Mouse (Mus musculus): ENCODE results near the gene Acp7.

Gene Acp7

DNA sequence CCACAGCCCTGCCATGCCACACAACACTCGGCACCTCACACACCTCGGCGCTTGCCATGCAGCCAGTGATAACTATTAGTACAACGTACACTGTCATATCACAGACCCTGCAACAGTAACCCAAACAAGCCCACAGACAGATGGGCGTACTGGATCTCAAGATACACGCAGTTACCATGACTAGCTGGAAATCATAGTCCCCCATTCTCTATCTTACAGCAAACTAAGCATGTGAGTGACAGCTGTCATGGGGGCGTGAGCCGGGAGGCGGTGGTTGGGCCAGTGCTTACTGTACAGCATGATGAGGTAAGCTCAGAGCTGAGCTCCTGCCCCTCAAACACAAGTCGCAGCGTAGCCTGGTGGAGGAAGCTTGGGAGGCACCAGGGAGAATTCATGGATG is 55.5 kb downstream of the Acp7 start:
- DNase-seq: no peak

DNA sequence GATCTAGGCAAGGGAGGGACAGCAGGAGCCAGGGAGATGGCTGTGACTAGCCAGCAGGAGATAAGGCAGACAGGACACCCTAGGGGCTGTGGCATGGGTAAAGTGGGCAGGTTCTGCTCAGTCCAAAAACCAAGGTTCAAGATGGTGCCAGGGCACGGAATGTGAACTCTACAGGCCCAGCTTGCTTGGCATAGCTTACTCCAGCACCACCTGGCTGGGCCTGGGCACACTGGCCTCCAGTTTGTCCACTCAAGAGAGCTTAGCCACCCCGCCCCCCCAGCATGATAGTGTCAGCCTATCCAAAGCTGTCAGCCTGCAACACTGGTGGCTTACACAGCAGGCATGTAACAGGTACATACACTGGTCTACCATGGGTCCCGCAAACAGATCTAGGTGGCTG is 57.9 kb downstream of the Acp7 start:
- DNase-seq: no peak

DNA sequence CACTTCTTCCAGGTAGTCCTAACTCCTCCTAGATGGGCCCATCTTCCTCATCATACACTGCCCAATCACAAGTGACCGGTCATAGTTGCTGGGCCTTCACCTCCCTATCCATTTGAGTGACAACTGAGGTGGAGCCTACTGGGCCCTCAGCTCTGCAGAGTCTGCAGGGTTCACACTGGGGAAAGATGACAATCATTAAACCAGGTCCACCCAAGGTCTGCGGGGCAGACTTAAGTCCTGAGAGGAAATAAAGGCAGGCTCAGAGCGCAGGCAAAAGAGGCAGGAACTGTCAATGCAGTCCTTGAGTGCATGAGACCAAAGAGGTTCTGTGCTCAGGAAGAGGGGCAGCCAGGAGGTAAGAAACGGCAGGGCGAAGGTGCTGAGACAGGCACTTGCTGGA is 58.4 kb downstream of the Acp7 start:
- no peak for DNase-seq

DNA sequence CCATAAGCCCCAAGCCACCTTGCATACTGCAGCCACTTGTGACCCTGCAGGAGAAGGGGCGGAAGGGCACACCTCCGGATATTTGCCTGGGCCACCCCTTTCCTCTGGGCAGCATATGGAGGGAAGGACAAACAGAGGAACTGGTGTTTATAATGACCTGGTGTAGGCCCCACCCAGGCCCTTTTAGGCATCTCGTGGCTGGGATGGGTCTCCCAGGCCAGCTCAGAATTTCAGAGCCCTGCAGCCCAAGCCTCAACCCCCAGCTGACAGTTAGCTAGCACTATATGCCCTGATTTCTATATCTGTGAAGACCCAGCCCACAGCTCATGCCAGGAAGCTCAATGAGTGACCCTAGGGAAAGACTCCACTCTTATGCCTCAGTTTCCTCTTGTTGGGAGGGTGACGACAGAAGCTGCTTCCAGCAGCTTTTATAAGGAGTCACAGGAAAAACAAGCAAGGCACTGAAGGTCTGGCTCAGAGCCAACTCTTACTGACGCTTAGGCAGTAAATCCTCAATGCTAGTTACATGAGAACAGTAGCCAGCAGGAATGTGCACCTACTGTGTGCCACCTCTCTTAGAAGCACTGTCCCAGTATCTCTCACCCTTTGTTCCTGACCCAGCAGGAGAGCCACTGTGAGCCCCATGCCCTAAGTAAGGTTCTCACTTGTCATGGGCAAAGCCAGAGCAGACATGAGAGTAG is 60.0 kb downstream of the Acp7 start:
- DNase-seq: peak; percentile 70 to 81

DNA sequence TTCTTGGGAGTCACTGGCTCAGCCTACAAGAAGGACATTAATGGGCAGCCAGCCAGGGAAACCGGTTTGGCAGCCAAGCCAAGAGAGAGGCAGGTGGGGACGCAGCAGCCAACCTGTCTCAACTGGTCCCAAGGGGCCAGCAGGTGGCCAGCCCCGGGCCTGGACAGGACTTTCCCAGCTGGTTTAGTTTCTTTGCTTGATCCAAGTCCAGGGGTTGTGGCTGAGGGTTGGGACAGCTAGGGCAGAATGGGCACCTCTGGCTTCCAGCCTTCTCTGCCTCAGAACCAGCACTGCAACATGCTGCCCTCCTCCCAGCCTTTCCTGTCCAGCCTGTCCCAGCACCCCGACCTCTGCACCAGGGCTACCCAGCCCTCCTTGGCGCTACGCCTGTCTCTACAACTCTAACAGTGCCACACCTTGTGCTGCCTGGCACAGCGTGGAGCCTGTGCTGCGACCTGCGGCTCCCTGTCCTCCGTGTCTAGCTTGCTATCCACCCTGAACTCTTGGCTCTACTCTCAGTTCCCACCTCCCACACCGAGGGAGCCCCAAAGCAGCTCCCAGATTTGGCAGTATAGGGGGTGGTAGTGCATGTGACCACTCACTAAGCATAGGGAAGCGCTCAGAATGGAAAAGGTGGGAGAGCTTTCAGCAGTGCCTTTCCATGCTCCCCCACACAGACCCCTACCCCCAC is 60.7 kb downstream of the Acp7 start:
- DNase-seq: peak; percentile 95 to 97

DNA sequence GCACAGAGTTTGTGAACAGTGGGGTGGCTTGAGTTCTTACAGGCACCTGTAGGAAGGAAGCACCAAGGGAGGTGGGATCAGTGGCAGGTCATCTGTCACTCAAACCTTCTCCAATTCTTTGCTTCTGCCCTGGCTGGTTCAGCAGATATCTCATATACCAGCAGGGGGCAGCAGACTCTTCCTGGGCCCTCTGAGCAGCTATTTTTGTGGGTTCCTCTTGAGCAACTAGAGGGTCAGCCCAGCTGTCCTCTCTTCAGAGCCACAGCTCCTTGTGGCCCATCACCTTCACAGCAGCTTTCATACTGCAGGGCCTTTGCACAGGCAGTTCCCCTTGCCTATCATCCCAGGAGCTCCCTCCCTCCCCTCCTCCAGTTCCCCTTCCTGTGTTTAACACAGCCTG is 62.9 kb downstream of the Acp7 start:
- peak; percentile 65 to 76 for DNase-seq

- DNase-seq: no peak
Measured at GRCm38 (mm10) chr7:28567539-28567938, 63.6 kb downstream of the Acp7 start.

DNA sequence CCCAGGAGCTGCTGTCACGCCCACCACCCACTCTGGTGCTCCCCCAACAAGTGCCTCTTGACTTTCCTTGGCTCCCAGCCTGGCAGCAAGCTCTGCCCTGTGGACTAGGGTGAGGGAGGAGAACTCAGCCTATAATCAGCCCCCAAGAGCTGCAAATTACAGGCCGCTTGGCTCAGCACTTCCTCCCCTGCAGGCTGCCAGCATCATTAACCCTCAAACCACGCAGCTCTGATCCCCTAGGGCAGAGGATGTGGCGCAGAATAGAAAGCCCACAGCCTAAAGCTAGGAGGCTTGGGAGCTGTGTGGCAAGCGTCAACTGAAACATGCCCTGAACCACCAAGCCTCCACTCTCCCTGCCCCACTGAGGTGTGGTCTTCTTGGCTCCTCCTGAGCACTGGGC is 65.7 kb downstream of the Acp7 start:
- no peak for DNase-seq

GRCm38 (mm10) chr7:28562951-28563350 is 68.2 kb downstream of the Acp7 start:
- no peak for DNase-seq

DNA sequence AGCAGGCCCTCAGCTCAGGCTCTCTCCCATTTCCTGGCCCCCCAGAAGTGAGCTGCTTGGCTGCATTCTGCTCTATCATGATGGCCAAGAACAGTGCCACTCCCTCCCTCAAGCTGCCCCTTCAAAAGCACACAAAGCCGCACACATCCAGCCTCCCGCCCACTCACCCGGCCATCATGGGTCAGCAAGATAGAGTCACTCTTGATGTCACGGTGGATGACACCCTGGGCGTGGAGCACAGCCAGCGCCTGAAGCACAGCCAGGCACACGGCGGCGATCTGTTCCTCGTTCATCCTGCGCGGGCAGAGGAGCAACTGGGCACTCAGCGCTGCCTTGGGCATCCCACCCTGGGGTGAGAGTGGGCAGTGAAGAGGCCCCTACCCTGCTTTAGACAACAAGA is 68.8 kb downstream of the Acp7 start:
- no peak for DNase-seq

DNA sequence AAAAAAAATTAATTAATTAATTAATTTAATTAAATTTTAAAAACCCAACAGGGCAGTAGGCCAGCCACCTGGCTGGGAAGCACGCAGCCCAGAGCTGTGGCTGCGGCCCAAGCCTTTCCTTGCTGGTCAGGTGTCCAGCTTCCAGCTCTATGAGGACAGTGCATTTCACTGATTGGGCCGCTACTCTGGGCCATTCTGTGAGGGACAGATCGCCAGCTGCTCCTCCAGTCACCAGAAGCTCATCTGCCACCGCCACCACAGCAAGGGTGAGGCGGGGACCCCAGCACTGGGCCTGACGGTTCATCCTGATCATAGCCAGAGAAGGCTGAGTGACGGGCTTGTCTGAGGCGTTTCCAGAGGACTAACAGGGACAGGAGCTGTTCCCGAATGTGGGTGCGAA is 69.2 kb downstream of the Acp7 start:
- DNase-seq: no peak

DNA sequence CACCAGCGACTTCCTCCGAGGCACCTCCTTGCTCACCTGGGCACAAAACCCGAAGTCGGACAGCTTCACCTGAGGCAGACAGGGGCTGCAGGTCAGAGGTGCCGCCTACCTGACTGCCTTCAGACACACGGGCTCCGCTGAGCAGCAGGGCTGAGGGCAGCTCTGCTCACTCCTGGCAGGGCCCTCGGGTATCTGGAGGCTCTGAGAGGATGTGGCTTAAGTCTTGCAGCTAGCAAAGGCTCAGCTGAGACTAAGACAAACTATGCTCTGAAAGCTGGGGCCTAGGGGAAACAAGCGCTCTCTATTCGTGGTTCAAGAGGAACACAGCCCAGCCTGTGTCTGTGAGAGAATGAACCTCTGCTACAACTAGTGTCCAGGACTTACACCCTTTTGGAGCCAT is 70.3 kb downstream of the Acp7 start:
- DNase-seq: no peak

- DNase-seq: peak; percentile 71 to 78
Measured at GRCm38 (mm10) chr7:28558486-28558885, 72.6 kb downstream of the Acp7 start.

GRCm38 (mm10) chr7:28557708-28558107 is 73.4 kb downstream of the Acp7 start:
- DNase-seq: no peak

All from lung, adult 18-20 months (tissue).